12 mouse cellular contexts compared by ENCODE assay signal in genomic region chr10:42057746-42058145, GRCm38 (mm10). TPM values are rescaled to one million over a fixed set of nuclear protein-coding genes. Genes with fewer than 3 reads are reported as not detected.
DNase-seq lines count a peak whose midpoint lies in the region; ATAC-seq and TF ChIP-seq lines count a peak whose summit lies in the region.
"Had no signal": no experiment of that assay in that cellular context is flagged by ENCODE, and none has a peak within 500 bp of the region (broad histone marks: within the 10 kb centered on the region; RNA-seq: fewer than 3 reads in every experiment).

No protein-coding gene starts in this region.

- DNase-seq in gastrocnemius, adult 2 months, result no peak
- no peak for DNase-seq in gastrocnemius, postnatal 14 days
- DNase-seq in kidney, postnatal 0 days (ENCODE audit: low spot score), result no peak
- no peak for DNase-seq in kidney, adult 8-10 months
- DNase-seq in liver, embryonic 14.5 days (ENCODE audit: low read depth in 3 of 3, low spot score in 3 of 3), result no peak
- no peak for DNase-seq in testis, postnatal 14 days (ENCODE audit: low spot score)
- DNase-seq: left cerebral cortex, postnatal 4 days had no signal

- intact Hi-C loops in gastrocnemius, adult 2 months (cut with DNase I), result no loop called here
- intact Hi-C loops in gastrocnemius, postnatal 14 days (cut with DNase I; ENCODE audit: low total_unique reads), result no loop called here

- no peak for TF ChIP-seq EP300 in liver, embryonic 14.5 days (IDR thresholded peaks at IDR 0.05; ENCODE audit: low read depth)

- WGBS in kidney, postnatal 0 days, result 53% methylated on average over 12 of the region's 12 CpGs
- WGBS in liver, embryonic 14.5 days (ENCODE audit: insufficient replicate concordance), result 17% methylated on average over 12 of the region's 12 CpGs

- H3K4me1 ChIP-seq in kidney, postnatal 0 days (replicated peaks; ENCODE audit: insufficient read depth, low read length), result no peaks in the 10 kb centered on the region
- no peaks in the 10 kb centered on the region for H3K4me1 ChIP-seq in brown adipose tissue, adult 24 weeks (ENCODE audit: control insufficient read depth, insufficient read depth, insufficient read length, low read length)
- H3K4me1 ChIP-seq in liver, embryonic 14.5 days (replicated peaks; ENCODE audit: control insufficient read depth in 2 of 2, insufficient read depth in 2 of 2, low read length in 1 of 2), result peaks cover 19 to 30% of the 10 kb centered on the region in 2 experiments
- H3K4me1 ChIP-seq: forebrain, embryonic 12.5 days; midbrain, embryonic 15.5 days had no signal

- H3K36me3 ChIP-seq in kidney, postnatal 0 days (ENCODE audit: insufficient read depth, low read length), result no peaks in the 10 kb centered on the region
- H3K36me3 ChIP-seq in liver, embryonic 14.5 days (replicated peaks; ENCODE audit: control insufficient read depth, insufficient read depth, low read depth), result no peaks in the 10 kb centered on the region
- H3K36me3 ChIP-seq: forebrain, embryonic 12.5 days; midbrain, embryonic 15.5 days had no signal

- TF ChIP-seq CTCF in gastrocnemius, adult 2 months (IDR thresholded peaks at IDR 0.05), result no peak
- no peak for TF ChIP-seq CTCF in kidney, postnatal 0 days (IDR thresholded peaks at IDR 0.05; ENCODE audit: low read depth)
- no peak for TF ChIP-seq CTCF in liver, embryonic 14.5 days (IDR thresholded peaks at IDR 0.05; ENCODE audit: low read depth)

- ATAC-seq in kidney, postnatal 0 days (replicated peaks; ENCODE audit: low FRiP score, low read depth), result no peak
- no peak for ATAC-seq in liver, embryonic 14.5 days (ENCODE audit: insufficient read depth)
- no peak for ATAC-seq in monocyte, adult 5-6 weeks (replicated peaks; ENCODE audit: insufficient number of reproducible peaks, low FRiP score, low TSS enrichment, poor library complexity, severe bottlenecking)
- ATAC-seq: midbrain, embryonic 15.5 days had no signal

- H3K27me3 ChIP-seq in kidney, postnatal 0 days (ENCODE audit: insufficient read depth, low read length), result no peaks in the 10 kb centered on the region
- H3K27me3 ChIP-seq in liver, embryonic 14.5 days (ENCODE audit: control insufficient read depth, insufficient read depth, low read length), result no peaks in the 10 kb centered on the region
- H3K27me3 ChIP-seq: forebrain, embryonic 12.5 days; midbrain, embryonic 15.5 days had no signal

- H3K4me2 ChIP-seq in kidney, postnatal 0 days (ENCODE audit: low read length), result peak overlapping the region; percentile 19; the same call in 1 of the 2 replicates
- peak overlapping the region; percentile 70 for H3K4me2 ChIP-seq in liver, embryonic 14.5 days (ENCODE audit: low read depth)
- H3K4me2 ChIP-seq: forebrain, embryonic 12.5 days; midbrain, embryonic 15.5 days had no signal

- peak overlapping the region; percentile 25; the same call in 1 of the 2 replicates for H3K27ac ChIP-seq in gastrocnemius, adult 2 months
- no peak overlapping the region for H3K27ac ChIP-seq in kidney, postnatal 0 days
- H3K27ac ChIP-seq in brown adipose tissue, adult 24 weeks (replicated peaks; ENCODE audit: low read depth, low read length), result no peak overlapping the region
- H3K27ac ChIP-seq in liver, embryonic 14.5 days, result peak overlapping the region; percentile 65
- H3K27ac ChIP-seq: forebrain, embryonic 12.5 days; layer of hippocampus, adult 2 months; midbrain, embryonic 15.5 days had no signal

- no peaks in the 10 kb centered on the region for H3K9me3 ChIP-seq in kidney, postnatal 0 days (replicated peaks; ENCODE audit: low read length)
- no peaks in the 10 kb centered on the region for H3K9me3 ChIP-seq in liver, embryonic 14.5 days (ENCODE audit: control insufficient read depth, low read length)
- H3K9me3 ChIP-seq: midbrain, embryonic 15.5 days had no signal

- H3K9ac ChIP-seq in kidney, postnatal 0 days (ENCODE audit: low read depth, low read length), result no peak overlapping the region
- H3K9ac ChIP-seq in liver, embryonic 14.5 days (replicated peaks), result peak overlapping the region; percentile 51
- H3K9ac ChIP-seq: forebrain, embryonic 12.5 days; midbrain, embryonic 15.5 days had no signal

- peak overlapping the region; percentile 32 for H3K4me3 ChIP-seq in gastrocnemius, adult 2 months
- no peak overlapping the region for H3K4me3 ChIP-seq in kidney, postnatal 0 days (replicated peaks; ENCODE audit: low read depth, low read length)
- 0 out of 2 replicates have a peak overlapping the region, but pooled peaks have one; percentile 4 for H3K4me3 ChIP-seq in brown adipose tissue, adult 24 weeks (ENCODE audit: insufficient read depth, low read depth, low read length)
- peak overlapping the region; percentile 7 to 28; a peak in 2 of 4 replicates for H3K4me3 ChIP-seq in liver, embryonic 14.5 days (ENCODE audit: insufficient read depth in 1 of 2, low read depth in 2 of 2, low read length in 2 of 2)
- H3K4me3 ChIP-seq: forebrain, embryonic 12.5 days; layer of hippocampus, adult 2 months; midbrain, embryonic 15.5 days had no signal

RNA-seq across cellular contexts. Expression of gene Armc2, which starts 39.5 kb away (rescaled TPM):
- total RNA-seq in gastrocnemius, adult 2 months (2021), result under 1 TPM; 0.23 to 0.84 TPM
- under 1 TPM; 0.29 to 0.47 TPM for total RNA-seq in gastrocnemius, postnatal 14 days (2021)
- polyA plus RNA-seq in kidney, postnatal 0 days (2015; fragmentation: Nextera tagmentation; extraction: Ambion mirVana), result 0.71 and 1.4 TPM in 2 replicates
- not detected in 2 replicates for polyA plus RNA-seq in brown adipose tissue, adult 24 weeks (2012; ENCODE audit: insufficient read depth, insufficient read length, missing spikeins)
- 0.10 and 0.12 TPM in 2 replicates for polyA plus RNA-seq in liver, embryonic 14.5 days (2012; rRNA removed)
- polyA plus RNA-seq in liver, embryonic 14.5 days (2014; fragmentation: Nextera tagmentation; extraction: Ambion mirVana), result 0.08 TPM in 1 of 2 replicates, not detected in the other
- 1.3 to 4.9 TPM in 2 of 3 replicates, not detected in the other for total RNA-seq in monocyte, adult 5-6 weeks (2017)

Comparison
In these comparisons a context has a peak if more than half of its experiments do, and no peak if none do; other contexts are left out.
1. H3K27ac ChIP-seq: peak in gastrocnemius, adult 2 months (single experiment) and liver, embryonic 14.5 days (single experiment); none in kidney, postnatal 0 days (single experiment) and brown adipose tissue, adult 24 weeks (single experiment).